Mouse (Mus musculus) bone marrow macrophage, adult 2 months (primary cell): ENCODE measurements around the gene Gm49325. TPM values are rescaled to one million over a fixed set of nuclear protein-coding genes. Genes with fewer than 3 reads are reported as not detected.

Source experiments
- polyA plus RNA-seq: library from polyadenylated mRNA; stranded (reverse); fragments of >200 nt; gene quantifications from 2 replicates; pipeline ENCODE4 v1.2.4, GENCODE M21; 2012; ENCODE audit not compliant: missing spikeins, insufficient read depth, insufficient read length

The Gm49325 gene
- polyA plus RNA-seq, 1 experiment = 41.8 TPM

Other genes with a start within 250 kb of the Gm49325 start
- 0.77 and 0.84 TPM in 2 replicates for gene Adarb1, start 187.9 kb upstream of the Gm49325 start, polyA plus RNA-seq
- 18.8 and 22.8 TPM in 2 replicates for gene Fam207a, start 90.4 kb upstream of the Gm49325 start, polyA plus RNA-seq
- gene Itgb2, start 75.9 kb upstream of the Gm49325 start, polyA plus RNA-seq = 386 and 401 TPM in 2 replicates
- 98.5 and 102 TPM in 2 replicates for gene Pttg1ip, start 24.5 kb upstream of the Gm49325 start, polyA plus RNA-seq
- gene Sumo3, start 100 bp upstream of the Gm49325 start, polyA plus RNA-seq = 165 and 203 TPM in 2 replicates
- gene Ube2g2, start 16.1 kb downstream of the Gm49325 start, polyA plus RNA-seq = 57.9 and 61.2 TPM in 2 replicates
- gene Tspear, start 80.4 kb downstream of the Gm49325 start, polyA plus RNA-seq = not detected in 2 replicates
- gene Gm19402, start 84.6 kb downstream of the Gm49325 start, polyA plus RNA-seq = not detected in 2 replicates
- not detected in 2 replicates for gene Gm9508, start 91.0 kb downstream of the Gm49325 start, polyA plus RNA-seq
- not detected in 2 replicates for gene Gm10272, start 100.4 kb downstream of the Gm49325 start, polyA plus RNA-seq
- gene Gm10024, start 105.3 kb downstream of the Gm49325 start, polyA plus RNA-seq = not detected in 2 replicates
- gene Gm10142, start 109.6 kb downstream of the Gm49325 start, polyA plus RNA-seq = not detected in 2 replicates
- not detected in 2 replicates for gene Krtap12-1, start 114.4 kb downstream of the Gm49325 start, polyA plus RNA-seq
- gene Gm10100, start 120.3 kb downstream of the Gm49325 start, polyA plus RNA-seq = not detected in 2 replicates
- gene Gm18596, start 136.4 kb downstream of the Gm49325 start, polyA plus RNA-seq = not detected in 2 replicates
- not detected in 2 replicates for gene Gm9736, start 145.2 kb downstream of the Gm49325 start, polyA plus RNA-seq
- not detected in 2 replicates for gene Gm3233, start 153.5 kb downstream of the Gm49325 start, polyA plus RNA-seq
- not detected in 2 replicates for gene Gm3238, start 165.1 kb downstream of the Gm49325 start, polyA plus RNA-seq
- gene Gm7138, start 170.7 kb downstream of the Gm49325 start, polyA plus RNA-seq = not detected in 2 replicates
- gene Gm3250, start 176.3 kb downstream of the Gm49325 start, polyA plus RNA-seq = not detected in 2 replicates
- not detected in 2 replicates for gene Gm7137, start 182.0 kb downstream of the Gm49325 start, polyA plus RNA-seq
- gene Gm9639, start 188.9 kb downstream of the Gm49325 start, polyA plus RNA-seq = not detected in 2 replicates
- not detected in 2 replicates for gene Gm19668, start 192.9 kb downstream of the Gm49325 start, polyA plus RNA-seq
- gene Gm9507, start 205.6 kb downstream of the Gm49325 start, polyA plus RNA-seq = not detected in 2 replicates
- not detected in 2 replicates for gene Gm2696, start 208.5 kb downstream of the Gm49325 start, polyA plus RNA-seq
- not detected in 2 replicates for gene Krtap10-4, start 220.9 kb downstream of the Gm49325 start, polyA plus RNA-seq
- not detected in 2 replicates for gene Krtap10-10, start 229.8 kb downstream of the Gm49325 start, polyA plus RNA-seq
- gene Gm36176, start 240.6 kb downstream of the Gm49325 start, polyA plus RNA-seq = not detected in 2 replicates
- not detected in 2 replicates for gene Gm10318, start 246.7 kb downstream of the Gm49325 start, polyA plus RNA-seq